ENCODE assay signal across 23 mouse cellular contexts in genomic region chr9:117412584-117412983, GRCm38 (mm10).
"Had no signal": no experiment of that assay in that cellular context is flagged by ENCODE, and none has a peak within 500 bp of the region (broad histone marks: within the 10 kb centered on the region; RNA-seq: fewer than 3 reads in every experiment).

No protein-coding gene starts in this region.

- H3K9me3 ChIP-seq: heart, embryonic 13.5 days; heart, embryonic 15.5 days; hindbrain, embryonic 13.5 days; hindbrain, embryonic 15.5 days; kidney, embryonic 15.5 days; limb, embryonic 12.5 days; limb, embryonic 15.5 days had no signal

- H3K4me2 ChIP-seq: heart, embryonic 11.5 days; heart, embryonic 13.5 days; heart, embryonic 15.5 days; hindbrain, embryonic 13.5 days; hindbrain, embryonic 15.5 days; kidney, embryonic 15.5 days; limb, embryonic 12.5 days; limb, embryonic 15.5 days had no signal

- H3K9ac ChIP-seq: heart, embryonic 13.5 days; heart, embryonic 15.5 days; hindbrain, embryonic 13.5 days; hindbrain, embryonic 15.5 days; kidney, embryonic 15.5 days; limb, embryonic 12.5 days; limb, embryonic 15.5 days had no signal

- ATAC-seq: hindbrain, postnatal 0 days; intestine, embryonic 16.5 days had no signal

- H3K4me1 ChIP-seq: heart, embryonic 13.5 days; heart, embryonic 15.5 days; hindbrain, embryonic 13.5 days; hindbrain, embryonic 15.5 days; limb, embryonic 12.5 days; limb, embryonic 15.5 days had no signal

- H3K4me3 ChIP-seq: heart, adult 2 months; heart, embryonic 13.5 days; heart, embryonic 15.5 days; hindbrain, embryonic 13.5 days; hindbrain, embryonic 15.5 days; kidney, embryonic 15.5 days; limb, embryonic 12.5 days; limb, embryonic 15.5 days had no signal

- H3K27me3 ChIP-seq: heart, embryonic 13.5 days; heart, embryonic 15.5 days; hindbrain, embryonic 13.5 days; hindbrain, embryonic 15.5 days; kidney, embryonic 15.5 days; limb, embryonic 12.5 days; limb, embryonic 15.5 days had no signal

- H3K36me3 ChIP-seq: heart, embryonic 13.5 days; heart, embryonic 15.5 days; hindbrain, embryonic 13.5 days; hindbrain, embryonic 15.5 days; kidney, embryonic 15.5 days; limb, embryonic 12.5 days; limb, embryonic 15.5 days had no signal

- H3K27ac ChIP-seq: heart, adult 2 months; heart, embryonic 13.5 days; heart, embryonic 15.5 days; hindbrain, embryonic 13.5 days; hindbrain, embryonic 15.5 days; hindbrain, postnatal 0 days; kidney, embryonic 15.5 days; kidney, postnatal 0 days; limb, embryonic 12.5 days; limb, embryonic 15.5 days had no signal

- DNase-seq: gastrocnemius, postnatal 36 days; heart, adult 11 months; heart, adult 2 months; heart, postnatal 14 days; heart, postnatal 36 days; kidney, adult 11 months; kidney, adult 2 months; kidney, adult 9 months; kidney, postnatal 14 days; kidney, postnatal 36 days; layer of hippocampus, adult 9-11 months; layer of hippocampus, postnatal 36 days had no signal
